Mouse (Mus musculus): ENCODE measurements around the gene P2rx7. TPM values are rescaled to one million over a fixed set of nuclear protein-coding genes. Genes with fewer than 3 reads are reported as not detected.

P2rx7 gene
- polyA plus RNA-seq, 1 experiment = not detected

GRCm38 (mm10) chr5:122736761-122737160, 93.0 kb downstream of the P2rx7 start:
- TF ChIP-seq POLR2A (IDR thresholded peaks at IDR 0.05; ENCODE audit: insufficient read depth, low read depth, low read length) (no peak), CTCF (IDR thresholded peaks at IDR 0.05; ENCODE audit: insufficient read depth, low read depth, low read length) (no peak)
- H3K4me3 ChIP-seq (ENCODE audit: insufficient read depth, low read depth, low read length) = no peak overlapping the region
- no peak overlapping the region for H3K27ac ChIP-seq (ENCODE audit: insufficient read depth, low read depth, low read length)
- H3K4me1 ChIP-seq (ENCODE audit: control insufficient read depth, insufficient read depth, low read length) = peaks cover 4% of the 10 kb centered on the region; the same call in 1 of the 2 replicates
- WGBS = 88% methylated on average over 15 of the region's 15 CpGs

Other genes with a start within 250 kb of the P2rx7 start
- gene Anapc7, start 222.2 kb upstream of the P2rx7 start, polyA plus RNA-seq (2012; ENCODE audit: insufficient read depth, insufficient read length, low replicate concordance, missing spikeins) = not detected in 2 replicates
- gene Atp2a2, start 141.7 kb upstream of the P2rx7 start, polyA plus RNA-seq (2012; ENCODE audit: insufficient read depth, insufficient read length, low replicate concordance, missing spikeins) = 113 and 352 TPM in 2 replicates
- gene Ift81, start 29.4 kb upstream of the P2rx7 start, polyA plus RNA-seq (2012; ENCODE audit: insufficient read depth, insufficient read length, low replicate concordance, missing spikeins) = not detected in 2 replicates
- not detected in 2 replicates for gene P2rx4, start 63.6 kb downstream of the P2rx7 start, polyA plus RNA-seq (2012; ENCODE audit: insufficient read depth, insufficient read length, low replicate concordance, missing spikeins)
- gene Camkk2, start 135.5 kb downstream of the P2rx7 start, polyA plus RNA-seq (2012; ENCODE audit: insufficient read depth, insufficient read length, low replicate concordance, missing spikeins) = not detected in 2 replicates
- gene Anapc5, start 177.4 kb downstream of the P2rx7 start, polyA plus RNA-seq (2012; ENCODE audit: insufficient read depth, insufficient read length, low replicate concordance, missing spikeins) = not detected in 2 replicates
- not detected in 2 replicates for gene Rnf34, start 206.1 kb downstream of the P2rx7 start, polyA plus RNA-seq (2012; ENCODE audit: insufficient read depth, insufficient read length, low replicate concordance, missing spikeins)

Data from olfactory bulb, adult 2 months (tissue).